Comparison of ENCODE assay signal across 31 mouse cellular contexts in the genomic region with DNA sequence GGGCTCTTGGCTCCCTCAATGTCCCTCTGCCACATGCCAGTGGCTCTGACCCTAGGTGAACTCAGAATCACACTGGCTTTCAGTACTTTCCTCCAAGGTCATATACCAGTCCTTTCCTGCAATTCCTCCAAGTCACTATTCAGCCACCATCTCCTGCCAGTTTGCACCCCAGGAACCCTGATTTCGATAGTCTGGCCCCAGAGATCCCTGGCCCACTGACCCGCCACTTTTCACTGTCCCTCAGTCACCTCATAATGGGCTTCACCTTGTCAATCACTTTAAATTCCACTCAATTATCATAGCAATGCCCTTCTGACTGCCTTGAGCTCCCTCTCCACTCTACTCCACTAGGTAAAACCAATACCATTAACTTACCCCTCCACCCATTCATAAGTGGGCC. TPM values are rescaled to one million over a fixed set of nuclear protein-coding genes. Genes with fewer than 3 reads are reported as not detected.
"Had no signal": no experiment of that assay in that cellular context is flagged by ENCODE, and none has a peak within 500 bp of the region (broad histone marks: within the 10 kb centered on the region; RNA-seq: fewer than 3 reads in every experiment).

No protein-coding gene starts in this region.

- H3K27ac ChIP-seq: embryonic facial prominence, embryonic 10.5 days; embryonic facial prominence, embryonic 12.5 days; embryonic facial prominence, embryonic 13.5 days; embryonic facial prominence, embryonic 15.5 days; forebrain, embryonic 10.5 days; forebrain, embryonic 12.5 days; forebrain, embryonic 13.5 days; forebrain, embryonic 15.5 days; gastrocnemius, adult 2 months had no signal

- H3K4me3 ChIP-seq: embryonic facial prominence, embryonic 10.5 days; embryonic facial prominence, embryonic 12.5 days; embryonic facial prominence, embryonic 13.5 days; embryonic facial prominence, embryonic 15.5 days; erythroblast, embryonic 14.5 days; forebrain, embryonic 10.5 days; forebrain, embryonic 12.5 days; forebrain, embryonic 13.5 days; forebrain, embryonic 15.5 days; gastrocnemius, adult 2 months had no signal

- H3K9ac ChIP-seq: embryonic facial prominence, embryonic 12.5 days; embryonic facial prominence, embryonic 13.5 days; embryonic facial prominence, embryonic 15.5 days; forebrain, embryonic 12.5 days; forebrain, embryonic 13.5 days; forebrain, embryonic 15.5 days; forebrain, postnatal 0 days had no signal

- H3K4me1 ChIP-seq: embryonic facial prominence, embryonic 10.5 days; embryonic facial prominence, embryonic 12.5 days; embryonic facial prominence, embryonic 15.5 days; forebrain, embryonic 10.5 days; forebrain, embryonic 12.5 days had no signal

- DNase-seq: cerebellum, adult 18-20 months; cerebellum, adult 2 months; cerebellum, adult 8-10 months; cerebellum, adult 9-10 months; cerebellum, adult 9-11 months; cerebellum, postnatal 10 days; cerebellum, postnatal 14 days; cerebellum, postnatal 25 days; cerebellum, postnatal 36 days; embryo, embryonic 11 days; forebrain, postnatal 0 days; gastrocnemius, adult 2 months; gastrocnemius, postnatal 10 days; gastrocnemius, postnatal 14 days; gastrocnemius, postnatal 25 days; gastrocnemius, postnatal 36 days; heart, adult 11 months had no signal

- ATAC-seq: forebrain, embryonic 13.5 days; forebrain, embryonic 14.5 days; forebrain, embryonic 15.5 days; forebrain, embryonic 16.5 days; forebrain, postnatal 0 days had no signal

- H3K9me3 ChIP-seq: embryonic facial prominence, embryonic 10.5 days; embryonic facial prominence, embryonic 12.5 days; embryonic facial prominence, embryonic 13.5 days; embryonic facial prominence, embryonic 15.5 days; forebrain, embryonic 10.5 days; forebrain, embryonic 12.5 days; forebrain, embryonic 13.5 days; forebrain, embryonic 15.5 days had no signal

- H3K27me3 ChIP-seq: embryonic facial prominence, embryonic 12.5 days; embryonic facial prominence, embryonic 13.5 days; embryonic facial prominence, embryonic 15.5 days; forebrain, embryonic 12.5 days; forebrain, embryonic 13.5 days; forebrain, embryonic 15.5 days had no signal

- H3K36me3 ChIP-seq: embryonic facial prominence, embryonic 10.5 days; embryonic facial prominence, embryonic 12.5 days; embryonic facial prominence, embryonic 13.5 days; embryonic facial prominence, embryonic 15.5 days; forebrain, embryonic 10.5 days; forebrain, embryonic 12.5 days; forebrain, embryonic 15.5 days had no signal

- H3K4me2 ChIP-seq: embryonic facial prominence, embryonic 12.5 days; embryonic facial prominence, embryonic 13.5 days; embryonic facial prominence, embryonic 15.5 days; forebrain, embryonic 12.5 days; forebrain, embryonic 13.5 days; forebrain, embryonic 15.5 days had no signal

RNA-seq across cellular contexts. Expression of gene Tmem108, which starts 31.9 kb away (rescaled TPM):
- total RNA-seq: common myeloid progenitor, adult 5-6 weeks; gastrocnemius, adult 18-20 months; gastrocnemius, adult 2 months; gastrocnemius, adult 8-10 months; gastrocnemius, postnatal 25 days; gastrocnemius, postnatal 36 days had no signal
- polyA plus RNA-seq: erythroblast, embryonic 14.5 days had no signal
